Mouse (Mus musculus): ENCODE measurements around the gene Zic2.
"Not testable (repeated sequence)": the region's sequence is repeated elsewhere in the genome, so short reads cannot be mapped to it uniquely, and the experiment has no call there.

Zic2 gene
- long read RNA-seq, experiment 1: 0 reads
- long read RNA-seq, experiment 2: 0 reads

DNA sequence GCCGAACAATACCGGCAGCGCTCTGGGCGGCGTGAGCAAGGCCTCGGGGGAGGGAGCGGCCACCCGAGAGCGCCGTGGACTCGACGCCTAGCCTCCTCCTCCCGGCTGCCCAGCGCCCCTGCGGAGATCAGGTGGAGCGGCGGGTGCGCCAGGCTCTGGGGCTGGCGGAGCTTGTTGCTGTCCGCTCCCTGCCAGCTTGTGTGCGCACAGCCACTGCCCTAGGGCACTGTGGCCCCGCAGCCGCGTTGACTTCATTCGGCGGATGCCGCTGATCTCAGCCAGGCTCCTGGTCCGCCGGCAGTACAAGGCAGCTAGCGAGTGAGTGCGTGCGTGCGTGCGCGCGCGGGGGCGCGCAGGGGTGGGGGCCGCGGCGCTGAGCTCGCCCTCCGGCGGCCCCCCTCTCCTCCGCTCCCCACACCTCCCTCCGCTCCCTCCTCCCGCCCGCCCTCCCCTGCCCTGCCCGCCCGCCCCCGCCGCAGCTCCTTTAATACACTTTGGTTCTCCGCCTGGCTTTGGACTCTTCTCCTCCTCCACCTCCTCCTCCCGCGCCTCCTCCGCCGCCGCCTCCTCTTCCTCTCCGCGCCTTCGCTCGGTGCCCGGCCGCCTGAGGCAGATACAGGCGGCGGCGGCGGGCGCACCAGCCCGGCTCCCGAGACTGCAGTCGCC is at the start of gene Zic2:
Zic2 (plus strand) TSS at position 545 of the 666 bp plus-strand sequence.
- intact Hi-C loops (cut with DNase I): no loop called here

- intact Hi-C loops (cut with DNase I): no loop called here
Measured at GRCm38 (mm10) chr14:122426529-122427203, 48.6 kb upstream of the Zic2 start.

- intact Hi-C loops (cut with DNase I): no loop called here
Measured at GRCm38 (mm10) chr14:122427204-122427560, 48.1 kb upstream of the Zic2 start.

DNA sequence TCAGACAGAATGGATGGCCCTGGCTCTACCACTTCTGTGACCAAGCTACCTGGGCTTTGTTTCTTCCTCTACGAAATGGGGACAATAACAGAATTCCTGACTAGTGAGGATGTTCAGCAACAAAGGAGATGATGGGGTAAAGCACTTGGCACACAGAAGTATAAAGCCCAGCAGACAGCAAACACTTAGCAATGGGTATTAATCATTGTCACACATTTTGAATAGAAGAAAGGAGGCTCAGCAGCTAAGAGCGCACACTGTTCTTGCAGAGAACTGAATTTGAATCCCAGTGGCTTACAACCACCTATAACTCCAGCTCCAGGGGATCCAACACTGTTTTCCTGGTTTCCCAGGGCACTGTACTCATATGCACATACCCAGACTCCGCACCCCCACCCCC is 47.6 kb upstream of the Zic2 start:
- intact Hi-C loops (cut with DNase I): no loop called here

GRCm38 (mm10) chr14:122432558-122432957 is 42.7 kb upstream of the Zic2 start:
- intact Hi-C loops (cut with DNase I): no loop called here

GRCm38 (mm10) chr14:122434039-122434438 is 41.2 kb upstream of the Zic2 start:
- intact Hi-C loops (cut with DNase I): no loop called here

DNA sequence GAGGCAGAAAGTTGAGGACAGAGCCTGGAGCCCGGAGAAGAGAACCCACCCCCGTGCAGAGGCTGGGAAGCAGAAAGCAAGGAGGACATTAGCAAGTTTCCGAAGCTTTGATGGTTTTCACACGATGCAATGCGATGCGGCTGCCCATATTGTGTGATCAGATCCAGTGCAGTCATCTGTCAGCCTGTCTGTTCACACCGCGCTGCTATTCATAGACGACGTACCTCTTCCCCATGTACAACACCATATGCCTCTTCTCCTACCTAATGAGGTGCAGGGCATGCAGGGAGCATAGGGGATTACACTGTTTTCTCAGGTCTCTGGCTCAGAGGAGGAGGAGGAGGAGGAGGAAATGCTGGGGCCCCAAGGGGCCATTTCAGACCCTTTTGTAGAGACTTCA is 38.4 kb upstream of the Zic2 start:
- intact Hi-C loops (cut with DNase I): no loop called here

DNA sequence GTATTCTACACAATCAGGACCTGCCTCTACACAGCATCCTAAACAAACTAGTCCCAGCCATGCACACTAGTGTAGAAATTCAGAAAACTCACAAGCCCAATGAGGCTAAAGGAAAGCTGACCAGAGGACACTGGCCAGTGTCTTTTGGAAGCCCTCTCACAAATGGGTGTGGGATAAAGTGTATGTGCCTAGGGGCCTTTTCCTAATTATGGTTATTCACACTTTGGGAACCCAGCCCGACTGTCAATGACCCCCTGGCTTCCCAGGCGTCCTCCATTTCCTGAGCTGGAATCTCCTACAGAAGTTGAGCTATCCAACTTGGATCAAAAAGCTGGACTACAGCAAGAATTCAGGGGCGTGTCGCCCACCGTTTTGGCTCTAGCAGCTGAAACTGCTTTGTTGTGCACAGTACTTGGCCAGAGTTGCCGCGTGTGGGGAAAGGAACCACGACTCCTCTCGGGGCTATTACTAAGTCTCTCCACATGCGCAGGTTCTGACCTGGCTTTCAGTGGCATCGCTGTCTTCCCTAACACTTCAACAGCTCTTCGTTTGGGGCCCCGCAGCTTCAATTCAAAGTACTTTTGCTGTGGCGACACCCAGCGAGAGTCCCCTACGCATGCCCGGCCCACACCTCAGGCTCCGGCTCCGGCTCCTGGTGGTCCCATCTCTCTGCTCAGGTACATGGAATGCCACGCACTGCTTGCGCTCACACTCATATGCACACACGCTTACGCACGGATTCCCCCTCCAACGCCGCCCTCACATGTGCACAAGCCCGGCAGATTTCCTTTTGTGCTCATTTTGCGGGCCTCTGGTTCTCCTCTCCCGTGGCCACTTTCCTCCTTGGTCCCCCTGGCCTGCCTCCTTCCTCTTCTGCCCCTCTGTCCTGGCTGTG is 25.4 kb upstream of the Zic2 start:
- intact Hi-C loops (cut with DNase I): no loop called here

GRCm38 (mm10) chr14:122450496-122451382 is 24.5 kb upstream of the Zic2 start, which contains the start of gene Gm5089:
Gene Gm5089, minus strand, starts transcription at chr14:122451115.
- intact Hi-C loops (cut with DNase I): no loop called here

- intact Hi-C loops (cut with DNase I): no loop called here
Measured at GRCm38 (mm10) chr14:122451551-122452145, 23.6 kb upstream of the Zic2 start.

GRCm38 (mm10) chr14:122452701-122453387 is 22.4 kb upstream of the Zic2 start:
- intact Hi-C loops (cut with DNase I): no loop called here

- intact Hi-C loops (cut with DNase I): no loop called here
Measured at GRCm38 (mm10) chr14:122453388-122453995, 21.7 kb upstream of the Zic2 start.

DNA sequence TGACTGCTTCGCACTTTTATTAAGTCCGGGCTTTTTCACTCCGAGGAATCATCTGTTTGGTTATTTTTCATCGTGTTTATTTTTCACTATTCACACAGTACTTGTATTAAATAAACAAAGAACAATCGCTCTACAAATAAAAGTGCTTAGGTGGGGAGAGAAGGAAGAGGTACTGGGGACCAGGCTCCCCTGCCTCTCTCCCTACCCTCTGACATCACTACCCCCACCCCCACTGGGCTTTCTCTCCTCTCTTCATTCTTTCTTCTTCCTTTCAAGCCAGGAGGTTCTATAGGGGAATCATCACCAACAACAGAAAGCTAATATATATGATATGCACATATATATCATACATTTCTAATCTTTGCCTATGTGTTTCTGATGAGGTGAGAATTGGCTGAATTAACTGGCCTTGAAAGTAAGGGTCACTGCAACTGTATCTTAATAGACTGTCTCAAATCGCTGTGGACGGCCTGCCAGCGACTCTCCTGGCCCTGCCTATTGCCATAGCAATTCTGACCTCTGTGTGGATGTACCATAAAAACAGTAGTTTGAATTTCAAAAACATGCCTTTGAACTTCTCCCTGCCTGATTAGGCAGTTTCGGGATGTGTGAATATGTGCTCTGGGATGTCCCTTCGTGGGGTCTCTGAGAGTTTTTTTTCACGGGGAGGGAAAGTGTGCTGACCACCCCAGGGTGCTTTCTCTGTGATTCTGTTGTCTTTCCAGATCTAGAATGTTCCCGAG is 21.1 kb upstream of the Zic2 start:
- intact Hi-C loops (cut with DNase I): no loop called here

DNA sequence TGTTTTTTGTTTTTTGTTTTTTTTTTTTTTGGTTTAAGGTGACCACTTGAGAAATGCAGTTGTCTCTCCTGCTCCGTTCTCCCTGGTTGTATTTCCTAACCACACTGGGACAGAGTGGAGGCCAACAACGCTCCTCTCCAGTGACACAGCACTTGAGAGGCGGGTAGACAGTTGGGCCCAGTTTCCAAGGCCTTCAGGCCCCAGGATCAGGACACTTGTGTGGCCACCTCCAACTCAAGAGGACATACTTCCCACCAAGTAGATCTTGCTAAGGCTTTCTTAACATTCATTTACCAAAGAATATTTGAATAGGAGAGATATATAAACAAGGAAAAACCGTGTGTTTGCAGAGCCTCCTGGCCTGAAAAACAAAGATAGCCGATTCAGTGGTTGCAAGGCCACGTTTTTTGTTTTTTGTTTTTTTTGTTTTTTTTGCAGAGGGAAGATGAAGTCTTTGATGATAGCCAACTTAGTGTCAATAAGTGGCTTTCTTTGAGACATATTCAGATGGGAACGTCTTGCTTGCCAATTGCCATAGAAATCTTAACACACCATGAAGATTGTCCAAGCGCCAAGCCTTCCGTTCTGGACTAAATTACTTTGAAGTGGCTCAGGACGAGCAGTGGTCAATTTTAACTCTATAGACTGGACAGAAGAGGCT is 20.2 kb upstream of the Zic2 start:
- intact Hi-C loops (cut with DNase I): no loop called here

DNA sequence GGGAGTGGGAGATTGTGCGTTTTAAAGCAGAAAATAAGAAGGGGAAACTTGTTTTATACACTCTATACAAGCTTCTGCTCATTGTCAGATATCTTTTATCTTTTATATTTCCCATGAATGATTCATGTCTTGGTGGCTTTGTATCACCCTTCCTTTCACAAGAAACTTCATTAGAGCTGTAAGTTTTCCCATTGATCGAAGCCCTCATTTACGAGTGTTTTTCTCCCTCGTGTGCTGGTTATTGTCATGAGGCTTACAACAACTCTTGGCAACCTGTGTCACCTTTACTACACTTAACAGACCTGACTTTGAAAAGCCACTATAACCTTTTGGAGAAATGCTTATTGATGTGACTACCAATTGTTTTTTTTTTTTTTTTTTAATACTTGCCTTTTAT is 19.7 kb upstream of the Zic2 start:
- intact Hi-C loops (cut with DNase I): no loop called here

- intact Hi-C loops (cut with DNase I): not testable (repeated sequence)
Measured at GRCm38 (mm10) chr14:122459332-122459731, 15.9 kb upstream of the Zic2 start.

DNA sequence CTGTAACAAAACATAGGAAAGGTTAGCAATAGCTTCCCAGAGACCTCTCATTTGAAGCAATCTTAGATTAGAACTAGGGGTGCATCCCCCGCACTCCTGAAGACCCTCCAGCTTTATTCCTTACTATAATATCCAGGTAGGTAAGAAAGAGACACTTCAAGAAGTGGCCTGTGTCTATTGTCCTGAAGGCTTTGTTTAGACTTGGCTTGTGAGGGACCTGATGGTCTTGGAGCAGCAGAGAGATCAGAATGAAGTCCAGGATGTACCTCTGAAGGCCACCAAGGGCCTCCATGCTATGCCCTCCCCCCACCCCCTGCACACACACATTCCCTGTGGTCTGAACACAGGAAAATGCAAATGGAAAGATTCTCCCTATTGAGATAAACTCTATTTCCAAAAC is 15.5 kb upstream of the Zic2 start:
- intact Hi-C loops (cut with DNase I): no loop called here

GRCm38 (mm10) chr14:122460226-122460625 is 15.0 kb upstream of the Zic2 start:
- intact Hi-C loops (cut with DNase I): no loop called here

All from adrenal gland (tissue).